Mouse (Mus musculus) megakaryocyte-erythroid progenitor cell, adult 5-6 weeks (primary cell): ENCODE results near the gene Fyn. TPM values are rescaled to one million over a fixed set of nuclear protein-coding genes. Genes with fewer than 3 reads are reported as not detected.

Source experiments
- ATAC-seq: replicated peaks from 2 replicates; pipeline ENCODE4 v1.8.0; 2016; ENCODE audit warnings: mild to moderate bottlenecking, inconsistent platforms; ENCODE audit not compliant: severe bottlenecking, poor library complexity, low FRiP score, low TSS enrichment
- total RNA-seq, 2 experiments: library from RNA; stranded (forward) in 1 of 2; stranded (reverse) in 1 of 2; fragments of 200-1000, 215-1000 nt in 1 of 2; fragments of >200 nt in 1 of 2; fragmentation: Nextera tagmentation in 1 of 2; gene quantifications; 2 replicates each; pipeline ENCODE4 v1.2.3; 2014 to 2017

The Fyn gene
- total RNA-seq, 2 experiments from 2014 or later = 16.5 to 29.4 TPM

- no peak for ATAC-seq
Measured at GRCm38 (mm10) chr10:39376676-39377075, 8.0 kb downstream of the Fyn start.

GRCm38 (mm10) chr10:39377219-39377618 lies 8.6 kb downstream of the Fyn start:
- ATAC-seq = no peak

GRCm38 (mm10) chr10:39378025-39378603 lies 9.5 kb downstream of the Fyn start:
- ATAC-seq = peak; percentile 68

- no peak for ATAC-seq
Measured at GRCm38 (mm10) chr10:39379287-39379686, 10.6 kb downstream of the Fyn start.

GRCm38 (mm10) chr10:39379721-39380370 lies 11.2 kb downstream of the Fyn start:
- no peak for ATAC-seq

GRCm38 (mm10) chr10:39385259-39385658 lies 16.6 kb downstream of the Fyn start:
- ATAC-seq = no peak

- no peak for ATAC-seq
Measured at GRCm38 (mm10) chr10:39386203-39386602, 17.5 kb downstream of the Fyn start.

- no peak for ATAC-seq
Measured at GRCm38 (mm10) chr10:39387024-39387423, 18.4 kb downstream of the Fyn start.

- ATAC-seq = no peak
Measured at GRCm38 (mm10) chr10:39387556-39387955, 18.9 kb downstream of the Fyn start.

GRCm38 (mm10) chr10:39388144-39388543 lies 19.5 kb downstream of the Fyn start:
- no peak for ATAC-seq

- no peak for ATAC-seq
Measured at GRCm38 (mm10) chr10:39389451-39389891, 20.8 kb downstream of the Fyn start.

- no peak for ATAC-seq
Measured at GRCm38 (mm10) chr10:39390541-39390940, 21.9 kb downstream of the Fyn start.

GRCm38 (mm10) chr10:39392900-39393483 lies 24.3 kb downstream of the Fyn start:
- no peak for ATAC-seq

- no peak for ATAC-seq
Measured at GRCm38 (mm10) chr10:39395544-39395943, 26.9 kb downstream of the Fyn start.

- no peak for ATAC-seq
Measured at GRCm38 (mm10) chr10:39398924-39399323, 30.3 kb downstream of the Fyn start.

- no peak for ATAC-seq
Measured at GRCm38 (mm10) chr10:39400155-39400554, 31.5 kb downstream of the Fyn start.

GRCm38 (mm10) chr10:39402487-39402886 lies 33.8 kb downstream of the Fyn start:
- ATAC-seq = no peak

- no peak for ATAC-seq
Measured at GRCm38 (mm10) chr10:39403706-39404105, 35.1 kb downstream of the Fyn start.

- ATAC-seq = no peak
Measured at GRCm38 (mm10) chr10:39404175-39404574, 35.5 kb downstream of the Fyn start.

GRCm38 (mm10) chr10:39405982-39406797 lies 37.5 kb downstream of the Fyn start:
- ATAC-seq = no peak
